Mouse (Mus musculus) testis, adult 2 months (tissue): Measurements from ENCODE around the gene Fam53b. TPM values are rescaled to one million over a fixed set of nuclear protein-coding genes. Genes with fewer than 3 reads are reported as not detected.
A peak's percentile ranks its signal among the peaks of the same experiment; 100 is the strongest.

Source experiments
- H3K27ac ChIP-seq: fragments of 200-500 bp; 2 replicates; pipeline ENCODE4 v1.5.1; 2012; ENCODE audit warnings: low read depth, low read length; ENCODE audit not compliant: control insufficient read depth, insufficient read depth
- H3K27me3 ChIP-seq: fragments of 200-500 bp; 2 replicates; pipeline ENCODE4 v1.6.1; 2012; ENCODE audit warnings: mild to moderate bottlenecking, low read length, moderate library complexity; ENCODE audit not compliant: control insufficient read depth, insufficient read depth
- H3K36me3 ChIP-seq: fragments of 200-500 bp; 2 replicates; pipeline ENCODE4 v1.6.1; 2012; ENCODE audit warnings: mild to moderate bottlenecking, low read length; ENCODE audit not compliant: control insufficient read depth, insufficient read depth
- H3K4me1 ChIP-seq: fragments of 200-500 bp; 2 replicates; pipeline ENCODE4 v1.6.1; 2012; ENCODE audit warnings: low read length; ENCODE audit not compliant: control insufficient read depth, insufficient read depth
- H3K4me3 ChIP-seq: fragments of 200-500 bp; 2 replicates; pipeline ENCODE4 v1.5.1; 2012; ENCODE audit warnings: low read depth, mild to moderate bottlenecking, low read length, moderate library complexity, mixed read lengths; ENCODE audit not compliant: control insufficient read depth
- CTCF ChIP-seq: fragments of 200-500 bp; IDR thresholded peaks from 2 replicates; pipeline ENCODE4 v1.5.1; 2012; ENCODE audit warnings: low read depth, mild to moderate bottlenecking, inconsistent platforms, low read length, moderate library complexity; ENCODE audit not compliant: control insufficient read depth, insufficient read depth, insufficient replicate concordance
- POLR2A ChIP-seq: fragments of 200-500 bp; IDR thresholded peaks from 2 replicates; pipeline ENCODE4 v1.6.1; 2012; ENCODE audit warnings: low read depth, mild to moderate bottlenecking, inconsistent platforms, low read length, moderate library complexity; ENCODE audit not compliant: control insufficient read depth
- polyA plus RNA-seq: library from polyadenylated mRNA; depleted of rRNA; stranded (reverse); fragments of >200 nt; gene quantifications from 2 replicates; pipeline ENCODE4 v1.2.3, GENCODE M21; 2012

The Fam53b gene
- polyA plus RNA-seq, 1 experiment: 6.1 TPM

GRCm38 (mm10) chr7:132764896-132765491, 48.7 kb downstream of the Fam53b start:
- H3K27ac ChIP-seq: peak overlapping the region; percentile 45; the same call in 1 of the 2 replicates
- TF ChIP-seq POLR2A (no peak), CTCF (no peak)
- no peaks in the 10 kb centered on the region for H3K36me3 ChIP-seq
- H3K27me3 ChIP-seq: no peaks in the 10 kb centered on the region
- H3K4me3 ChIP-seq: no peak overlapping the region
- peaks cover 6% of the 10 kb centered on the region for H3K4me1 ChIP-seq

- Histone ChIP-seq H3K36me3 (no peaks in the 10 kb centered on the region), H3K4me3 (no peak overlapping the region), H3K27me3 (no peaks in the 10 kb centered on the region), H3K4me1 (peaks cover 4% of the 10 kb centered on the region; the same call in 1 of the 2 replicates), H3K27ac (no peak overlapping the region; the same call in 1 of the 2 replicates)
- TF ChIP-seq CTCF (no peak), POLR2A (no peak)
These were observed 49.4 kb downstream of the Fam53b start for GRCm38 (mm10) chr7:132764314-132764713.

DNA sequence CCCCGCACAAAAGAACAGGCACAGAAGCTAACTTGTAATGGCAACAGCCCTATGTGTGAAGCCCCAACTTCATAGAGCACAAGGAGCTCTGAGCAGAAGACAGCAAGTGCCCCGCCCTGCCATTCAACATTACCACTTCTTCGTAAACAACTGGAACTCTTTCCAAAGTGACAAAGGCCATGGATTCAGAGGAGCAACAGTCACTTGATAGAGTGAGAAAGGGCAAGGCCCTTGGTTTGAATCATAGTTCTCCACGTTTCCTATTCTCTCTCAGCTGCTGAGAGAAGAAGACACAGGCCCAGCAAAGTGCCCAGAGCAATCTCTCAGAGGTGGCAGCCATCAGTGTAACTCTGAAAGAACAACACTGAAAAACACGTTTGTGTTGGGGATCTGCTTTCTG, 49.8 kb downstream of the Fam53b start:
- Histone ChIP-seq H3K36me3 (no peaks in the 10 kb centered on the region), H3K4me1 (peaks cover 4% of the 10 kb centered on the region; the same call in 1 of the 2 replicates)
- no peak for TF ChIP-seq POLR2A
- TF ChIP-seq CTCF: no peak

GRCm38 (mm10) chr7:132763351-132763750, 50.3 kb downstream of the Fam53b start:
- no peak overlapping the region for H3K4me3 ChIP-seq
- H3K36me3 ChIP-seq: no peaks in the 10 kb centered on the region
- no peak overlapping the region for H3K27ac ChIP-seq
- H3K4me1 ChIP-seq: peaks cover 4% of the 10 kb centered on the region; the same call in 1 of the 2 replicates
- TF ChIP-seq POLR2A (no peak), CTCF (no peak)
- no peaks in the 10 kb centered on the region for H3K27me3 ChIP-seq

More for the DNA sequence above, 49.8 kb downstream of the Fam53b start:
- Histone ChIP-seq H3K27ac (no peak overlapping the region), H3K27me3 (no peaks in the 10 kb centered on the region), H3K4me3 (no peak overlapping the region)

GRCm38 (mm10) chr7:132761409-132761808, 52.3 kb downstream of the Fam53b start:
- Histone ChIP-seq H3K27ac (no peak overlapping the region), H3K27me3 (no peaks in the 10 kb centered on the region), H3K4me3 (no peak overlapping the region), H3K4me1 (peaks cover under 1% of the 10 kb centered on the region; the same call in 1 of the 2 replicates), H3K36me3 (no peaks in the 10 kb centered on the region)
- TF ChIP-seq POLR2A (no peak), CTCF (no peak)

DNA sequence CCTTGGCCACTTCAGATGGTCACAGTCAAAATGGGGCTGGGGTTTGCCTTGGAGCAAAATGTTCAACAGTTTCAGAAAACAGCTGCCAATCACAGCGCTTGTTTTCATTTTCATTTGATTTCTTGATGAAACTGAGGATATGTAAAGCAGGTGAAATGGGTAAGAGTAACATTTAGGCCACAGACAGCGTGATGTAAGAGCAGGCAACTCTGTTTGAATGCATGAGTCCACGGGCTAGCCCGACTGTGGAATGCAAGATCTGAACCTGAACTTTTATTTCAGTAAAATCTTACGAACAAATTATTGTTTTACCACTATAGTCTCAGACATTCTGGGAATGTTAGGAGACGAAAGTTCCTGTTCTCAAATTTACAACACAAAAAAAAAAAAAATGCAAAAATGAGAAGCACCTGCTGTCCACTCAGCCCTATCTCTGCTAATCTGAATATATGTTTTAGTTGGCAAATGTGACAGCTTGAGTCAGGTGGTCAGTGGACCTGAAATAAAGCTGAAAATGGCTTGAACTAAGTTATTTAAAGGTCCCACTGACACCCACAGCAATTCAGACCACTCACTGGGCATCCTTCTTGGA, 53.0 kb downstream of the Fam53b start:
- Histone ChIP-seq H3K27me3 (no peaks in the 10 kb centered on the region), H3K36me3 (no peaks in the 10 kb centered on the region), H3K4me1 (no peaks in the 10 kb centered on the region), H3K27ac (no peak overlapping the region), H3K4me3 (no peak overlapping the region)
- TF ChIP-seq POLR2A (no peak), CTCF (no peak)

- H3K4me3 ChIP-seq: no peak overlapping the region
- no peak for TF ChIP-seq CTCF
- TF ChIP-seq POLR2A: no peak
- no peaks in the 10 kb centered on the region for H3K36me3 ChIP-seq
- no peaks in the 10 kb centered on the region for H3K4me1 ChIP-seq
- H3K27ac ChIP-seq: no peak overlapping the region
- H3K27me3 ChIP-seq: no peaks in the 10 kb centered on the region
These were observed 53.8 kb downstream of the Fam53b start for GRCm38 (mm10) chr7:132759926-132760325.
